Mouse (Mus musculus): ENCODE measurements around the gene Mum1.

GRCm38 (mm10) chr10:80254331-80255297 lies 28.4 kb downstream of the Mum1 start:
- no peak for TF ChIP-seq POLR2A (IDR thresholded peaks at IDR 0.05; ENCODE audit: borderline replicate concordance, insufficient read depth, low read length)
- no peak for TF ChIP-seq CTCF (IDR thresholded peaks at IDR 0.05; ENCODE audit: borderline replicate concordance, insufficient read depth, low read depth, low read length)

Data from cerebellum, adult 2 months (tissue).